Mouse (Mus musculus) embryonic facial prominence, embryonic 12.5 days (tissue): Measurements from ENCODE around the gene Foxp4. TPM values are rescaled to one million over a fixed set of nuclear protein-coding genes. Genes with fewer than 3 reads are reported as not detected.

ENCODE experiments used
- ATAC-seq: fragments of 200-750 bp; cut with Nextera tagmentation; 2 replicates; pipeline ENCODE4 v1.8.0; 2017; ENCODE audit not compliant: insufficient number of reproducible peaks, insufficient read depth, low FRiP score, low TSS enrichment
- H3K27ac ChIP-seq: fragments of 300-500 bp; sonication (generic); 2 replicates; pipeline ENCODE4 v1.5.1; 2016; ENCODE audit warnings: mild to moderate bottlenecking
- H3K27me3 ChIP-seq: fragments of 300-500 bp; sonication (generic); 2 replicates; pipeline ENCODE4 v1.6.1; 2016; ENCODE audit warnings: mild to moderate bottlenecking, moderate library complexity
- H3K36me3 ChIP-seq: fragments of 300-500 bp; sonication (generic); 2 replicates; pipeline ENCODE4 v1.6.1; 2016; ENCODE audit warnings: mild to moderate bottlenecking
- H3K4me1 ChIP-seq: fragments of 300-500 bp; sonication (generic); 2 replicates; pipeline ENCODE4 v1.6.1; 2016
- H3K4me2 ChIP-seq: fragments of 300-500 bp; sonication (generic); replicated peaks from 2 replicates; pipeline ENCODE4 v1.6.1; 2016; ENCODE audit warnings: mild to moderate bottlenecking, moderate library complexity
- H3K4me3 ChIP-seq: fragments of 300-500 bp; sonication (generic); 2 replicates; pipeline ENCODE4 v1.5.1; 2016; ENCODE audit warnings: mild to moderate bottlenecking
- H3K9ac ChIP-seq: fragments of 300-500 bp; sonication (generic); 2 replicates; pipeline ENCODE4 v1.6.1; 2016; ENCODE audit warnings: mild to moderate bottlenecking, moderate library complexity
- H3K9me3 ChIP-seq: fragments of 300-500 bp; sonication (generic); 2 replicates; pipeline ENCODE4 v1.6.1; 2016; ENCODE audit warnings: mild to moderate bottlenecking, moderate library complexity
- WGBS: fragments of 180-500 bp; shearing (Covaris S2); methylation state at CpG from one replicate; pipeline ENCODE4 v1.1.7; 2016; 5-methylcytosine and 5-hydroxymethylcytosine counted together
- polyA plus RNA-seq: library from polyadenylated mRNA; unstranded; fragments of >200 nt; fragmentation: Nextera tagmentation; extraction: Ambion mirVana; gene quantifications from 2 replicates; pipeline ENCODE4 v1.2.1, GENCODE M21; 2016

Foxp4 gene
- polyA plus RNA-seq, 1 experiment from 2014 or later: 51.0 TPM

DNA sequence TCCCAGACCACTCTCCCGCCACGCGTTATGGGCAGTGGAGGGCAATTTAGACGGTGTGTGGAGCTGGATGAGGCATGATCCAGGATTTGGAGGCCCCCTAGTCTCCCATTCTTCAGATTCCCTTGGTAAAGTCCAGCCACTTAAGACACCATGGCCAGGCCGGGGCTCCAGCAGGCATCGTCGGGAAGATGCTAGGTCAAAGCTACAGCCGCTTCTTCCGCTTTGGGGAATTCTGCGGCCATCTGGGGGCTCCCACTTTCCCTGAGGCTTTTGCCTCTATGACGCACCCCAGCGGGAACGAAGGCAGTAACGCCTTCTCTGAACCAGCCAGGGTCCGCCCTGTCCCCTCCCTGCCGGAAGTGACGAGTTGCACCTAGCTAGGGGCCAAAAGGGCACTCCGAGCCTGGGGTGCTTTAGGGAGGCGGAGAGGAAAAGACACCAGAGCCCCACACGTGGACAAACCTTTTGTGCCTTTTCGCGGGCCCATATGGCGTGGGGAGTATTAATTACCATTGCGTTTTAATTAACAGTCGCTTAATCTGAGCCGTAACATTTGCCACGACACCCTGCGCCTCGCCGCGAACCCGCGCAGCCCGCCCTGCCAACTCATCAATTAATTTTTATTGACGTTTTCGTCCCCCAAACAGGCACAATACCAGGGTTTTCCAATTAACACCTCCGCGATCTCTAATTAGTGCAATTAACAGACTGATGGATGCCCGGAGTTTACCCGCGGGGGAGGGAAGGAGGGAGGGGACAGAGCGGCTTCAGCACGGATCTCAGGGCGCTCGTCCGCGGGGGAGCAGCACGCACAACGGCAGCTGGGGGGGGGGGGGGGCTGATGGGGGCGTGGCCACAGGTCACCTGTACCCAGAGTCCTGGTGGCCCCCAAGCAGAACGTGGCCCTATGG, 15.1 kb downstream of the Foxp4 start:
- no peaks in the 10 kb centered on the region for H3K27me3 ChIP-seq
- no peak for ATAC-seq
- peak overlapping the region; percentile 24; the same call in 1 of the 2 replicates for H3K9ac ChIP-seq
- H3K4me1 ChIP-seq: peaks cover 71% of the 10 kb centered on the region
- WGBS: 12% methylated on average over 51 of the region's 51 CpGs
- peak overlapping the region; percentile 24 for H3K4me3 ChIP-seq
- peak overlapping the region; percentile 50 for H3K4me2 ChIP-seq
- no peak overlapping the region; the same call in 1 of the 2 replicates for H3K27ac ChIP-seq
- 0 out of 2 replicates have a peak, but pooled peaks cover 3% of the 10 kb centered on the region for H3K36me3 ChIP-seq
- H3K9me3 ChIP-seq: no peaks in the 10 kb centered on the region

DNA sequence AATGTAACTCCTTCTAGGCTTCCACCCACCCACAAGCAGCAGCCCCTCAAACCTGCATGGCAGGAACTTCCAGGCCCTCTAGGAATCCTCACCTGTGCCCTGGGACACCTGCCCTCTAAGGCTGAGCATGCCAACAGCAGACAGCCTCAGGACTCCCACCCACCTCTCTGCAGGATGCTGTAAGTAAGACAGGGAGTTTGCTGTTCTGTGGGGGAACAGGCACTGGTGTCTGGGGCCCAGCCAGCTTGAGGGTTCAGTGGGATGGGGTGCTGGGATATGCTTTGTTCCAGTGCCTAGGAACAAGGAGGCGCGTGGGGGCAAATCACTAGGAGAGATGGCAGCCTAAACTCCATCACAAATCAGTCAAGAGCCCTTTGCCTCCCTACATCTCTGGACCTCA, 16.4 kb downstream of the Foxp4 start:
- Histone ChIP-seq H3K27me3 (no peaks in the 10 kb centered on the region), H3K9me3 (no peaks in the 10 kb centered on the region), H3K36me3 (peaks cover 15% of the 10 kb centered on the region), H3K4me2 (peak overlapping the region; percentile 15; the same call in 1 of the 2 replicates), H3K4me1 (peaks cover 71% of the 10 kb centered on the region), H3K9ac (no peak overlapping the region; the same call in 1 of the 2 replicates), H3K4me3 (no peak overlapping the region), H3K27ac (peak overlapping the region; percentile 9; the same call in 1 of the 2 replicates)
- 97% methylated on average over 2 of the region's 2 CpGs for WGBS
- ATAC-seq: no peak; the same call in 1 of the 2 replicates

DNA sequence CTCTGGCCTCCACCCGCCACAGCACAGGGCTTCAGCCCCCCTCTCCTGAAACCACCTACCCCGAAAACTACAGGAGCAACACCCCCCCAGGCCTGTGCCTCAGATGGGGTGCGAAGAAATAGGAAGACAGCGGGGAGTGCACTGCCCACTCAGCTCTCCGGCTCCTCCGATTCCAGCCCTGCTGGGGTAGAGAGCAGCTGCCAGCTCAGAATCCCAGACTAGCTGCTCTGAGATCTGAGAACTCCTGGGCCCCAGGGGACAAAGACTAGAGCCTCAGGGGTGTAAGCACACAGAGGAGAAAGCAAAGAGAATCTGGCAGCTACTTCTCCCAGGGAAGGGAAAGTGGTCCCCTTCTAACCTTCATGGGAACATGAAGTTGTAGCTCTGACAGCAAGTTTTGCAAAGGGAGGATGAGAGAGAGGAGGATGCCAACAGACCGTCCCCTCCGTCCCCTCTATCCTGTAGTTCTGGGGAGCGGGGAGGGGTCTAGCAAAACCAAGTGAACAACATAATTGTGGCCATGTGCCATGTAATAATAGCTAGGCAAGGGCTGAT, 17.0 kb downstream of the Foxp4 start:
- H3K4me1 ChIP-seq: peaks cover 71% of the 10 kb centered on the region
- no peak overlapping the region for H3K4me3 ChIP-seq
- H3K4me2 ChIP-seq: 0 out of 2 replicates have a peak overlapping the region, but pooled peaks have one; percentile 15
- peak overlapping the region; percentile 9; the same call in 1 of the 2 replicates for H3K27ac ChIP-seq
- H3K36me3 ChIP-seq: peaks cover 21% of the 10 kb centered on the region
- H3K27me3 ChIP-seq: no peaks in the 10 kb centered on the region
- H3K9me3 ChIP-seq: no peaks in the 10 kb centered on the region
- 29% methylated on average over 9 of the region's 9 CpGs for WGBS
- no peak; the same call in 1 of the 2 replicates for ATAC-seq
- H3K9ac ChIP-seq: no peak overlapping the region

DNA sequence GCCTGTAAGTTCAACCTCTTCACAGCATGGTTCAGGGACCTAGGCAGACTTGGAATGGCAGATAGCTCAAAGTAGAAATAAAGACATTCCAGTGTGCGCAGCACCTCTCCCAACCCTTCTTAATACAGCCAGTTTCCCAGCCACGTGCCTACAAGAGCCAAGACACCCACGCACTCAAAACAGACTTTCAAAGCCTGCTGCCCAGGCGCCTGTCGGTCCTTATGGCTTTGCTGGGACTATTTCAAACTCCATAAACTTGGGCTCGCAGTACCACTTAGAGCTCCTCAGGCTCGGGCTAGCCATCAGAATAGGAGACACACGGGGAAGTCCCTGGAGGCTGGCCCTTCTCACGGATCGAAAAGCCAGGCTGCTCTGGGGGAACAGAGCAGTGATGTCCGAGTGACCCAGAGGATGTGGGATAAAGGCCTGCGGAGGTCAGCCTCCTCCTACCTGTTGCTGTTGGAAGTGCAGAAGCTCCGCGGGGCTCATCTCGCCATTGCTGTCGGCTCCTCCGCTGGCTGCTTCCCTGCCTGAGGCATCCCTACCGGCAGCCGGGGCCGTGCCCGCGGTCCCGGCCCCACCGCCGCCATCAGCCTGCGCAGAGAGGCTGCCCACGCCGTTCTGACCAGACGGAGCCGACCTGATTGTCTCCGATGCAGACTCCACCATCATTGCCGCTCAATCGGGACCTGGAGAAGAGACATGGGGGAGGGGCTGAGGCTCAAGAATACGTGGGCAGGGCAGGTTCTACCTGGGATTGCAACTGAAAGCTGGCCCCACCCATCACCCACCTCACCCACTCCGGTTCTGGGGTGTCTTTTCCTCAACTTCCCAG, 20.4 kb downstream of the Foxp4 start:
- WGBS: 26% methylated on average over 35 of the region's 35 CpGs
- Histone ChIP-seq H3K27ac (peak overlapping the region; percentile 25; the same call in 1 of the 2 replicates), H3K4me1 (peaks cover 56% of the 10 kb centered on the region), H3K4me3 (0 out of 2 replicates have a peak overlapping the region, but pooled peaks have one; percentile 1), H3K36me3 (peaks cover 44% of the 10 kb centered on the region), H3K9ac (no peak overlapping the region), H3K4me2 (0 out of 2 replicates have a peak overlapping the region, but pooled peaks have one; percentile 5), H3K9me3 (no peaks in the 10 kb centered on the region), H3K27me3 (no peaks in the 10 kb centered on the region)
- no peak for ATAC-seq

- H3K4me1 ChIP-seq: peaks cover 53% of the 10 kb centered on the region
- no peaks in the 10 kb centered on the region for H3K27me3 ChIP-seq
- H3K9me3 ChIP-seq: no peaks in the 10 kb centered on the region
- ATAC-seq: no peak
- H3K27ac ChIP-seq: no peak overlapping the region
- no peak overlapping the region for H3K9ac ChIP-seq
- WGBS: 62% methylated on average over 3 of the region's 3 CpGs
- H3K36me3 ChIP-seq: peaks cover 53% of the 10 kb centered on the region
- no peak overlapping the region for H3K4me2 ChIP-seq
- no peak overlapping the region for H3K4me3 ChIP-seq
Observed at GRCm38 (mm10) chr17:47901782-47902181, 22.7 kb downstream of the Foxp4 start.

- no peaks in the 10 kb centered on the region for H3K9me3 ChIP-seq
- H3K4me3 ChIP-seq: no peak overlapping the region
- 51% methylated on average over 6 of the region's 6 CpGs for WGBS
- no peak for ATAC-seq
- peaks cover 60% of the 10 kb centered on the region for H3K36me3 ChIP-seq
- H3K4me2 ChIP-seq: no peak overlapping the region
- H3K9ac ChIP-seq: no peak overlapping the region
- H3K4me1 ChIP-seq: peaks cover 43% of the 10 kb centered on the region
- H3K27ac ChIP-seq: no peak overlapping the region
- no peaks in the 10 kb centered on the region for H3K27me3 ChIP-seq
Observed at GRCm38 (mm10) chr17:47900716-47901115, 23.7 kb downstream of the Foxp4 start.

GRCm38 (mm10) chr17:47899156-47899555, 25.3 kb downstream of the Foxp4 start:
- WGBS: 18% methylated on average over 4 of the region's 4 CpGs
- peak overlapping the region; percentile 67 for H3K27ac ChIP-seq
- H3K9ac ChIP-seq: 0 out of 2 replicates have a peak overlapping the region, but pooled peaks have one; percentile 24
- H3K9me3 ChIP-seq: no peaks in the 10 kb centered on the region
- ATAC-seq: no peak
- no peak overlapping the region for H3K4me2 ChIP-seq
- no peak overlapping the region for H3K4me3 ChIP-seq
- peaks cover 34% of the 10 kb centered on the region for H3K4me1 ChIP-seq
- H3K27me3 ChIP-seq: no peaks in the 10 kb centered on the region
- H3K36me3 ChIP-seq: peaks cover 66% of the 10 kb centered on the region

DNA sequence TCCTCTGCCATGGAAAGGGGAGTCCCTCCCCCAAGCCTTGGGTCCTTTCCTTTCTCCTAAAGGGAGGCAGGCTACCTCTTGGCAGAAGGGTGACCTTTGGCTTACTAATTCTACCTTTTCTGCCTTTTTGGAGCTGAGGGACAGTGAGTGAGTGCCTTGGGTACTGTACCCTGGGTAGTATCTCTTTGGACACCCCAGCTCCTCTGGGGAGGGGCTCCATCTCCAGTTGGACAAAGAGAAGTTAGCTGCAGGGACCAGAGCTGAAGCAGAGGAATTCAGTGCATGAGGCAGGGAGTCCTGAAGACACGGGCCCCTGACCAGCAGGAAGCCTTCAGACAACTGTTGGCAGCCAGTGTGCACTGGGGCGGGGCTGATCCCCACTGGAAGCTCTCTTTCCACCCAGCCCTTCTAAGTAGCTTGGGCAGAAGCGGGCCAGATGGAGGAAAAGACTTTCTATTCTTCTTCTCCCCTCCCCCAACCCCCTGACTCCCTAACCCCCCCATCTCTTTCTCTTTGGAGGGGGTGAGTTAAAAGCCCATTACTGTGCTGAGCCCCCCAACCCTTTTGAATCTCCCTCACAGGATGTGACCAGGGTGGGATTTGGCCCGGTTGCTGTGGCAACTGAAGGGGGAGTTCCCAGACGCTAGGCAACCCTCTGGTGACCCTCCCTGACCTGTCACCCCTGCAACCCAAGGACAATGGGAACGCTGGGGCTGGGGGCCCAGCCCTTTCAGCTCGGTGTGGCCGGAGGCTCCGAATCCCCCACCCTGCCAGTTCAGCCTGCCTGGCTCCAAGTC, 26.3 kb downstream of the Foxp4 start:
- H3K27ac ChIP-seq: peak overlapping the region; percentile 67
- ATAC-seq: peak; percentile 67

DNA sequence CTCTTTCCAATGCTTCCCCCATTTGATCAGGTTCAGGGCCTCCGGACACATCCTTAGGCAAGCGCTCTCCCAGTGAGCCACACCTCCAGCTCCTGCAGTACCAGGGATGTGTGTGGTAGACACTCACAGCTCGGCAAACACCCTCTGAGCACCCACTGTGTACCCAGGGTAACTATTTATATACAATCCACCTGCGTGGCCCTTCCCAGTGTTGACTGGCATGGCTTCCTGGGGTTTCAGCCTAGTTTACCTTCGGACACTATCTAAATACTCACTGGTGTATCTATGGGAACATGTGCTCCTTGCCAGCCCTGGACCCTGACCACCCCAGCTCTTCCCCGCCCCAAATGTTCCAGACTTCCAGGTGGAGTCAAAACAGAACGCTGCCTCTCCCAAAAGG, 34.7 kb downstream of the Foxp4 start:
- Histone ChIP-seq H3K4me2 (no peak overlapping the region), H3K4me3 (no peak overlapping the region), H3K9me3 (no peaks in the 10 kb centered on the region), H3K9ac (0 out of 2 replicates have a peak overlapping the region, but pooled peaks have one; percentile 19), H3K27ac (peak overlapping the region; percentile 82; the same call in 1 of the 2 replicates), H3K4me1 (peaks cover 47% of the 10 kb centered on the region), H3K27me3 (no peaks in the 10 kb centered on the region), H3K36me3 (peaks cover 30% of the 10 kb centered on the region)
- 68% methylated on average over 7 of the region's 7 CpGs for WGBS
- no peak for ATAC-seq

More for the DNA sequence above, 26.3 kb downstream of the Foxp4 start:
- H3K27me3 ChIP-seq: no peaks in the 10 kb centered on the region
- peaks cover 31% of the 10 kb centered on the region for H3K4me1 ChIP-seq
- peaks cover 65% of the 10 kb centered on the region for H3K36me3 ChIP-seq
- 7% methylated on average over 9 of the region's 9 CpGs for WGBS
- H3K4me3 ChIP-seq: no peak overlapping the region
- no peak overlapping the region for H3K9ac ChIP-seq
- 0 out of 2 replicates have a peak overlapping the region, but pooled peaks have one; percentile 7 for H3K4me2 ChIP-seq
- H3K9me3 ChIP-seq: no peaks in the 10 kb centered on the region

DNA sequence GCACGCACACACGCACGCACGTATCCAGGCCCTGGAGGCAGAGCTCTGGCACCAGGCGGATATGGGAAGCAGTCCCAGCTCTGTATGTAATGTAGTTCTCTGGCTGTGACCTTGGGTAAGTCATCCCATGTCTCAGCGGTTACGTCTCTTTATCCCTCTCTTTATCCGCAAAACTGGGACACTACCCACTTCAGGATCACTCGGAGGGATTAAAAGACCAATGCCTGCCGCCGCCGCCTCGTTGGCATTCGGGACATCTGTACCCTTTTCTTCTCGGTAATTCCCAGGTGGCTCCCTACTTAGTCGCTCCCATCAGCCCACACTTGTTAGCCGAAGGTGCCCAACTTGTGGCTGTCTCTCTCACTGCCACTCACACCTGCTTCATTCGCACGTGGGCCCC, 35.2 kb downstream of the Foxp4 start:
- Histone ChIP-seq H3K27ac (peak overlapping the region; percentile 82), H3K9ac (0 out of 2 replicates have a peak overlapping the region, but pooled peaks have one; percentile 19), H3K27me3 (no peaks in the 10 kb centered on the region), H3K4me1 (peaks cover 47% of the 10 kb centered on the region), H3K4me2 (no peak overlapping the region), H3K4me3 (no peak overlapping the region), H3K36me3 (peaks cover 26% of the 10 kb centered on the region), H3K9me3 (no peaks in the 10 kb centered on the region)
- 49% methylated on average over 19 of the region's 19 CpGs for whole genome bisulfite sequencing
- ATAC-seq: no peak
